Mouse (Mus musculus) T-cell, adult 2 months (primary cell): ENCODE measurements at regions not wholly inside any gene's neighbourhood (a gene's known extent, or its start where the extent isn't known, plus 50 kb on each side); places are given as distances from the start of the nearest gene placed in this dataset.

Experiments used
- DNase-seq: peaks from one replicate; pipeline ENCODE4 v3.0.0; 2022; ENCODE audit warnings: low spot score

DNA sequence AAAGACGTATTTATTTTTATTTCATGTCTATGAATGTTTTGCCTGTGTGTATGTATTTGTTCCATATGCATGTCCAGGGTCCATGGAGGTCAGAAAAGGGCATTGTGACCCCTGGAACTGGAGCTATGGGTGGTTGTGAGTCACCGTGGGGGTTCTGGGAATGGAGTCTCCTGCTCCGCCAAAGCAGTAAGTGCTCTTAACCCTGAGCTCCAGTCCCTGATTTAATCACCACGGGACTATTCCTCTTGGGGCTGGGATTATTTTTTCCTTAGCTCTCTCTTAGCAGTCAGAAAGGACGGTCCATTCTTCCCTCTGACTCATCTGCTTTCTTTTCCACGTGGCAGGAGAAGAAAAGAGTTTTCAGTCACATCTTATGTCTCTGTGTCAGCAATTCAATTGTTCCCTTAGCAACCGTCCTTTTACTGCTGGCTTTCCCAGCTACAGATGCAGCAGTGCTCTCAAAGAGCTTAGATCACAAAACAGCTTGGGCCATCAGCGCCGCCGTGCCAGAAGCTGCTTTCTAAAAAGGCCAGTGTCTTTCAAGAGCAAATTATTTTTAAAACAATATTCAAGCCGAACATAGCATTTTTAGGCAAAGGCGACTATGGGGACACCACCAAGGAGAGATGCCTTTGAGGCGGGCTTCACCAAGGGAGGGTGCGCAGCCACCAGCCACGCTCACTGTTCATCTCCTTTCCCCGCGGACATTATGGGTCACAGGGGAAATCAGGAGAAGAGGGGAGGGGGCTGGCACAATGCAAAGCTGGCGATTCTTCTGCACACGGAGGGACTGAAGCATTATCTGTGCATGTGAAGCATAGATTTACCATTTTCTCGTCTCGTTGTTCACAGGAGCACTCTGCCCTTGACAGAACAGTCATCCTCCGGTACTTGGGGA lies 110.8 kb downstream of the Map3k7 start:
- DNase-seq = no peak

- no peak for DNase-seq
Measured at GRCm38 (mm10) chr4:32076391-32076925, 112.6 kb downstream of the Map3k7 start.

DNA sequence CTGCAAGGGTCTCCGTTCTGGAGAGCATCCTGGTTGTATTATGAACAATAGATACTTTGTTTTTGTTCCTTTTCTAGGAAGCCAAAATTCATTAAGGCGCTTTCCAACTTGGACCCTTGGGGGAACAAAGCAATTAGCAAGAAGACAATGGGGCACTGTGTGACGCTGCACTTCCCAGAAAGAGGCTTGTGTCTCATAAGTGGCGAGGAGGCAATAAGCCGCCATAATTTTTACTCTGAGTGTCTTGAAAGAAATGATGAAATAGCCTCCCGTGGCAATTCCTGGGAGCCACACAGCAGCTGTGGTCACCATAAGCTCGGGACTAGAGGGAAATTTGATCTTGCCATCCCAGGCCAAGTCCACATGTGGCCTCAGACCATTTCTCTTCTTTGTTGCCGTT lies 119.6 kb downstream of the Map3k7 start:
- DNase-seq = no peak

DNA sequence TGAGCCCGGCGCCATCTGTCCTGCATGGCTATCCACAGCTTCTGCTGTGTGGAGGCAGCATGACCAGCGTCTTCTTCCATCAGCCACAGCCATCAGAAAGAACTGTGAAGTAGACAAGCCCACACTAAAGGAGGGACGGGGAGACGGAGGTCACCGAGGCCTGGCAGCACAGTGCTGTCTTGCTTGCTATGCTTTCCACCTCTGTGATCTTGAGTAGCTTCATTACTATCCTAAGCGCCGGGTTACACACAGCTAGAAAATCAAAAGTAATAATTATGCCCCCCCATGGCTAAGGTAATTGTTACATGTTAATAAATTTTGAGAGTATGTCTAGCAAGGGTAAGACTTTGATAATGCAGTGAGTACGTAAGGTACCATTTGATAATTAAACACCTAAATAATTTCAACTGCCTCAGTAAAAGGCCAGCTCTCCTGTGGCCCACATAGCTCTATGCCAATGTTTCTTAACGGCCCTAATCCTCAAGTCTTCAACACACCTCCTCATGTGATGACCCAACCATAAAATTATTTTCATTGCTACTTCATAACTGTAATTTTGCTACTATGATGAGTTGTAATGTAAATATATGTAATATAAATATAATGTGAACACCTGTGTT lies 120.5 kb downstream of the Map3k7 start:
- DNase-seq = no peak

DNA sequence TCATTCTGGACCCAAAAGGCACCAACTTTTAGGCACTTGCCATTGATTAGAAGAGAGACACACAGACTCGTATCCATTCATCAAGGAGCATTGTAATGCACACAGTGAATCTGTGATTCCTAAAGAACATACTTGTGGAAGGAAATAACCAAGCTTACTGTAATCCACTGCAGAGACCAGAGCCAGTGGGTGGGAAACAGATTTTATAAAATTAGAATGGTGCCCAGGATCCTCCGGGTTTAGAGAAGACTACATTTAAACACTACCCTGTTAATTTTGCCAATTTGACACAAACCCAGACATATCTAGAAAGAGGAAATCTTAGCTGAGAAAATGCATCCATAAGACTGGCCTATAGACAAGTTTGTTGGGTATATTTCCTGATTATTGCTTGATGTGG lies 121.1 kb downstream of the Map3k7 start:
- no peak for DNase-seq

DNA sequence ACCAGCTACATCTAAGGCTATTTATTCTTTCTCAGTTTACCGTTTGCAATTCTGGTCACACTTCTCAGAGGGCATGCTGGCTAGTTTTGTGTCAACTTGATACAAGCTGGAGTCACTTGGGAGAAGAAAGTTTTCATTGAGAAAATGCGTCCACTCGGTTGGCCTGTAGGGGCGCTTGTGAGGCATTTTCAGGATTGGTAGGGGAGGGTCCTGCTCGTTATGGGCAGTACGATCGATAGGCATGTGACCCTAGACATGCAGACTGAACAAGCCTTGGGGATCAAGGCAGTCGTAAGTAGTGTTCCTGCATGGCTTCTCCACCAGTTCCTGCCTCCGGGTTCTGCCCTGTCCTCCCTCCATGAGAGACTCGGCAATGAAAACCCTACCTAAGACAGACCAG lies 127.2 kb downstream of the Map3k7 start:
- DNase-seq = no peak

- no peak for DNase-seq
Measured at GRCm38 (mm10) chr4:32092320-32093041, 128.6 kb downstream of the Map3k7 start.

DNA sequence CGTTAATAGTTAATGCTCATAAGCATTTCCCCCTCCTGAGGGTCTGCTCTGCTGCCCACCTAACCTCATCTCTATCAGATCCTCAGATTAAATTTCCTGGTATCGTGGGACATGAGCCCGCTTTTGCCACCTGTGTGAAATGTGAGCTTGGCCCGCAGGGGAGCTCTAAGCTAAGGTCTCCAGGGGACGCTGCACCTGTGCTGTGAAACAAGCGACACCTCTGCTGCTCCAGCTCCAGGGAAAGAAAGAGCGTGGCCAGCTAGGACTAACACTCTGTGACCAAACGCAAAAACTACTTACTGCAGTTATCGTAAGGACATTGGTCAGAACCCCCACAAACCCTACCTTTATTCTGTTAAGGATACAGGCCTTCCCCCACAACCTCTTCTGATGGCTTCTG lies 134.3 kb downstream of the Map3k7 start:
- DNase-seq = no peak

GRCm38 (mm10) chr4:32101002-32101401 lies 137.1 kb downstream of the Map3k7 start:
- no peak for DNase-seq

DNA sequence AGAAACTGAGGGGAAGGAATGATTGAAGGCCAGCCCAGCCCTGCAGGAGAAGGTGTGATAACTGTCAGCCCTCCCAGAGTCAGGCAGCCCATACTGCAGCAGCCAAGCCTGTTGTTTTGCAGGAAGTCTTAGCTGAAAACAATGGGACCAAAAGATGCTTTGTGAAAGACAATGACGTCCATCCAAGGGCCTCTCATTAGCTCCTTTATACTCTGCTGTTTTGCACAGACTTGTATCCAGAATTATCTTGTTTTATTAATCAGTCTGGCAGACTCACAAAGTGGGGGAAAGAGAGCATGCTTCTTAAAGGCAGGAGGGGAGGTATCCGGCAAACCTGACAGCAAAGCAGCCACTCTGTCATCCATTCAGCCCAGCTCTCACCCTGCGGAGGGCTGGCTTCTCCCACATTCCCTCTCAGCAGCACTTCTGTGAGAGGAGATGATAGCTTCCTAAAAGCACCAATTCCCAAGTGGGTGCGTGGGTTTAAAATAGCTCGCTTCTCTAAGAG lies 131.9 kb upstream of the Bach2 start:
- DNase-seq = no peak

- no peak for DNase-seq
Measured at GRCm38 (mm10) chr4:32122320-32122719, 116.3 kb upstream of the Bach2 start.

DNA sequence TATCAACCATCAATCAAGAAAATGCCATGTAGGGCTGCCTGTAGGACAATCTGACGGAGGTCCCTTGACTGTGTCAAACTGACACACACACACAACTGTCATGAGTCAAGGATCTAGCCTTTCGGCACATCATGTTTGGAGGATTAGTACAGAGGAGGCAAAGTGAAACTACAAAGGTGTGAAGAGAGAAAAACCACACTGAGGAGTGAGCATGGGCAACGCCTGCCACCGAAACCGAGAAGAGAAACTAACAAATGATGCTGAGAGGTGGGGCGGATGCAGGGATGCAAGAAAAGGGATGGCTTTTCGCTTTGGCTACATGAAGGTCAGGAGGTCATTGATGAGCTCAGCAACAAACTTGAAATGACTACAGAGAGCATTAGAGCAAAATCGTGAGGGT lies 111.8 kb upstream of the Bach2 start:
- DNase-seq = peak; percentile 75

DNA sequence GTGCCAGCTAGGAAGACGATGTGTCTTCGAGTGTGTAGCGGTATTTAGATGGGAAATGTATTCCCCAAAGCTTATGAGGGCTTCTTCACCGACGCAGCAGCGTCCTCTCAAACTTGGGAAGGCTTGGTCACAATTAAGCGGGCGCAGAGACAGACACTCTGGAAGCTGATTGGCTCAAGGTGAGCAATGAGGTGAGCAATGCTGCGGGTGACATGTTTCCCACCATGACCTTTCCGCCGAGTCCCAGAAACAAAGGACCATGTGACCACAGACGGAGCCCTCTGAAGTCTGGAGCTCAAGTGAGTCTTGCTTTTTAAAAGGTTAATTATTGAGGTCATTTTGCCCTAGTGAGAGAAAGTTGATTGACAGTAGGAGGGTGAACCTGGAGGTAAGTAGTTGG lies 108.0 kb upstream of the Bach2 start:
- DNase-seq = no peak

DNA sequence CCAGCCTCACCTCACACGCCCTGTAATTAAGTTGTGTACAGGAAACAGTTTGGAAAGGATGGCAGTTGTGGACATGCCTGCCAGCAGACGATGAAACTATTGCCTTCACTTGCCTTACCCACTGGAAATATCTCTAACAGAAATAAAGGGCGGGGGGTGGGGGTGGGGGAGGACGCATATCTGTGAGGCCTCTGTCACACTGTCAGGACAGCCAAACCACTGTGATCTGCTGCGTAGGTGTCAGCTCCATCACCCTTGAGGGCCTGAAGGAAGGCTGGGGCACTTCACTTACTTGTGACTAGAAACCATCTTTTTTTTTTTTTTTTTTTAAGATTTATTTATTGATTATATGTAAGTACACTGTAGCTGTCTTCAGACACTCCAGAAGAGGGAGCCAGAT lies 106.8 kb upstream of the Bach2 start:
- no peak for DNase-seq

DNA sequence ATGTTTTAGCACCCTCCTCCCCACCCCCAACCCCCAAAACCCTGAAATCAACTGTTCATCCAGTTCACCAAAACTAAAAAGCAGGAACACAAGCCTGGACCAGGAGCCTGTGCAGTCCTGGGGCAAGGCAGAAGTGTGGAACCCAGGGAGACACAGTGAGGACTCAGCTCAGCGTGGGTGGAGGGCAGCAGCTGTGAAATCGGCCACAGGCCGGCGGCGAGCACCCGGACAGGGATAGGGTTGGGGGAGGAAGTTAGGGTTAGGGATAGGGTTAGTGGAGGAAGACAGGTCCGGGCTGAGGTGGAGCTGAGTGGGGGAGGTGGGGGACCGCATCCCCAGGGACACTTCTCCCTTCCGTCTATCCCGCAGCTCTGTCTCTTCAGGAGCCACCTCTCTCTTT lies 102.5 kb upstream of the Bach2 start:
- DNase-seq = no peak

DNA sequence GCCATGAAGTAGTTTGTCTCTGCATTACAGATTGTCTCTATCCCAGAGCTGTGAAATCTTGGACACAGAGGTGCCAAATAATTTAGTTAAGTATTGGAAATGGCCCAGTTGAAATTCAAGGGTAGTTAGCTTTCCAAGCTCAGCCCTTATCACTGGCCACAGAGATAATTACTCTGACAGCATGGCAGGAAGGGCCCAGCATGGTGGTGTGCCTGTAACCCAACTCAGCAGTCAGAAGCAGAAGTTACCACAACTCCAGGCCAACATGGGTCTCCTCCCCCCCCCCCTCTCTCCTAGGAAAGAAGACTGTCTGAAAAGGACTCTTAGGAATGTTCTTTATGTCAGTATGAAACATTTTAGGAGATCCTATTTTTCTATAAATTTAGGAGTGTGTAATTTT lies 101.4 kb upstream of the Bach2 start:
- no peak for DNase-seq

DNA sequence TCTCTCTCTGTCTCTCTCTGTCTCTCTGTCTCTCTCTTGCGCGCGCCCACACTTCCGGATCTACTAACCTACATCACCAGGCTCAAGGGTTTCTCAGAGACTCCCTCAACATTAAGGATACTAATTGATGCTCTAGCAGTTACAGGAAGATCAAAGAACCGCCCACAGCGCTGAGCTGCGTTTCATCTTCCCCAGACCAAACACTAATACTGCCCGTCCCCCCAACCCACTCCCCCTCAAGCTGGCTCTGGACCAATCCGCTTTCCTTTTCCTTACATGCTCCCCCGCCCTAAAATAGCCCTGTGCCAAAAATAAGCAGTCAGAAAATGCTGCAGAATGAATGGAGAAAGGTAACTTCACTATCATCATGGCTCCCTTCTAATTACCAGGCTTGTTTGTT lies 100.6 kb upstream of the Bach2 start:
- no peak for DNase-seq

DNA sequence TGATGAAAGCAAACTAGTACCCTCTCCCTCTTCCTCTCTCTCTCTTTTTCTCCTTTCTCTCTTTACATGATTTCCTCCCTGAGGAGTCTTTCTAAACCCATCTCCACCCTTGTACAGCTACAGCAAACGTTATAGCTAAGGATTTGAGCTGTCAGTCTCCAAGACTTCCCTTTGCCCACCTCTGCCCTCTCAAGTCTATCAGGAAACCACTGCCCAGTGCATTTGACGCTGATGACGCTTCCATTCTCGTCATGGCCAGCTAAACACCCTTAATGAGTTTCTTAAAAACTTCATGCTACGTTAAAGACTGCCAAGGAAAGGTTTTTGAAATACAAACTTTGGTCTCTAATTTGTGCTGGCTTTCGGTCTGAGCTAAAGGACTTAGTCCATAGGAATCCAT lies 99.0 kb upstream of the Bach2 start:
- DNase-seq = no peak

GRCm38 (mm10) chr4:32140068-32140467 lies 98.5 kb upstream of the Bach2 start:
- DNase-seq = no peak

DNA sequence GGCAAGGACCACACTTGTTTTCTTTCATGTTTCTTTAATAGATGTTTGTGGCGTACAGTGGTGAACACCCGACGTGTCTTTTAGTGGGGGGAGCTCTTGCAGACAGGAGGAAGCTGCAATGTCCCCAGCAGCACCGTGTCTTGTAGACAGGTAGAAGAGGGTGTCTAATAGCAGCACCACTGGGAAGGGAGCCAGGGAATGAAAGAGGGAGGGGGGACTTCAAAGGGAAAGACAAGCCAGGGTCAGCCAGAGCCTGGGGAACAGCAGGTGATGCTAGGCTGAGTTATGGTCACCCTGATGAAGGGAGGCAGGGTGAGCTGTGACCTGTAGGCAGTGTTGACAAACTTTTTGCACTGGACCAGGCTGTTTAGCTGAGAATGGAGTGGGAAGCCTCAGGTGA lies 96.4 kb upstream of the Bach2 start:
- no peak for DNase-seq

DNA sequence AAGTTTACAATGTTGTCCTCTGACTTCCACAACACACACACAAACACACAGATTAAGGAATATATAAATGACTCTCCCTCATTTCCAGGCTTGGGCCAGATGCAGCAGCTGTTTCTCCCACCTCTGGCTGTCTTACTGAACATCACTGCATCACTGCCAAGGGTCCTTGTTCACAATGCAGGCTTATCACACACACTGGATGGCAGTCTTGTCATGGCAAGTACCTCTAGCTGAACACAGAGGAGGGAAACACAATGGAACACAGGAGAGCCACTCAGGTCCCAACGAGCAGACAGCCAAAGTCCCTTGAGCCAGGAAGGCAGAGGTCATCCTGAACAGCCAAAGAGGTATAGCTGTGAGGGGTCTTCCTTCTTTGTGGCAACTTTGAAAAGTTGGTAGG lies 91.5 kb upstream of the Bach2 start:
- no peak for DNase-seq

DNA sequence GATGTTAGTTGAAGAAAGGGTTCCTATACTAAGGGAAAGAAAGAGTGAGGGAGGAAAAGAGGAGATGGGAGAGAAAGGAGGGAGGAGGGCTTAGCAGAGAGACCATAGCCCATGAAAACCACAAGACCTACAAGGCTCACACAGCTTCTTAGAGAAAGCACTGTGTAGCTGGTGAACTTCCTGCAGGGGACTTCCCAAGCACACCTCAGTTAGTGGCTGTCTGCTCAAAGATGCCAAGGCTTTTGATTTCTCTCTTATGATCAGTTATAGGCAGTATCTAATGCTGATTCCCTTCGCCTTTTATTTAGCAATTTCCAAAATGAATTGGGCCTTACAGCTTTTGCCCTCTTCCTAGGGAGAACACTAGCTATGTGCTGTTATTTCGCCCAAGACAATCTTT lies 90.0 kb upstream of the Bach2 start:
- DNase-seq = peak; percentile 78

DNA sequence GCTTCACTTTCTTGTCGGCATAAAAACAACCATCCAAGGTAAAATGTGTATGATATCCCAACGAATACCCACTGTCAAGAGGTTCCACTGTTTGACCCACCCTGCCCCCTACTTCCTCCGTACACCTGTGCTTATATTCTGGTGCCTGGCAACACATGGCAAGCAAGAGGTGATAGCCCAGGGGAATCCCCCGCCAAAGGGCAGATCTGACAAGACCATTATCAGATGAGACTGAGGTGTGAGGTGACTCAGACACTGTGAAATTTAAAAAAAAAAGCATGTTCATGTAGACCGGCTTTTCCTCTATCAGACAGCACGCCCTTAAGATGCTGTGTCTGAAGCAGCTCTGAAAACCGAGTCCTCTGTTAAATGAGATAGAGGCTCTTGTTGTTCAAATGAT lies 89.4 kb upstream of the Bach2 start:
- peak; percentile 88 for DNase-seq
